ENCODE assay signal across 8 mouse cellular contexts in genomic region chr7:38228329-38228728, GRCm38 (mm10). TPM values are rescaled to one million over a fixed set of nuclear protein-coding genes. Genes with fewer than 3 reads are reported as not detected.
A peak's percentile ranks its signal among the peaks of the same experiment; 100 is the strongest.
DNase-seq lines count a peak whose midpoint lies in the region; ATAC-seq and TF ChIP-seq lines count a peak whose summit lies in the region.

No protein-coding gene starts in this region.

- H3K4me3 ChIP-seq in lung, embryonic 14.5 days (ENCODE audit: low read depth, low read length), result peak overlapping the region; percentile 60
- peak overlapping the region; percentile 52 for H3K4me3 ChIP-seq in forebrain, embryonic 11.5 days (ENCODE audit: low read depth, low read length)
- H3K4me3 ChIP-seq in limb, embryonic 11.5 days (ENCODE audit: low read depth, low read length), result peak overlapping the region; percentile 47
- H3K4me3 ChIP-seq in olfactory bulb, adult 2 months (ENCODE audit: insufficient read depth, low read depth, low read length), result peak overlapping the region; percentile 49; the same call in 1 of the 2 replicates

- no peaks in the 10 kb centered on the region for H3K9me3 ChIP-seq in lung, embryonic 14.5 days (ENCODE audit: low read depth, low read length)
- H3K9me3 ChIP-seq in forebrain, embryonic 11.5 days (ENCODE audit: control insufficient read depth, low read length), result no peaks in the 10 kb centered on the region
- no peaks in the 10 kb centered on the region for H3K9me3 ChIP-seq in limb, embryonic 11.5 days (ENCODE audit: control insufficient read depth, low read length)

- peak overlapping the region; percentile 73 for H3K4me2 ChIP-seq in lung, embryonic 14.5 days
- H3K4me2 ChIP-seq in forebrain, embryonic 11.5 days (ENCODE audit: low read depth, low read length, severe bottlenecking), result peak overlapping the region; percentile 83
- peak overlapping the region; percentile 61 for H3K4me2 ChIP-seq in limb, embryonic 11.5 days (ENCODE audit: low read depth, severe bottlenecking)

- ATAC-seq in lung, embryonic 14.5 days (ENCODE audit: insufficient read depth), result no peak
- ATAC-seq in forebrain, embryonic 11.5 days (replicated peaks; ENCODE audit: low FRiP score), result no peak
- ATAC-seq in limb, embryonic 11.5 days (ENCODE audit: insufficient number of reproducible peaks, low FRiP score, low TSS enrichment, low read depth), result no peak

- no peak for TF ChIP-seq POLR2A in olfactory bulb, adult 2 months (IDR thresholded peaks at IDR 0.05; ENCODE audit: insufficient read depth, low read depth, low read length)

- H3K27ac ChIP-seq in lung, embryonic 14.5 days (ENCODE audit: low read depth), result no peak overlapping the region
- no peak overlapping the region for H3K27ac ChIP-seq in forebrain, embryonic 11.5 days (ENCODE audit: low read depth, low read length)
- H3K27ac ChIP-seq in limb, embryonic 11.5 days (replicated peaks; ENCODE audit: low read depth, low read length), result no peak overlapping the region
- no peak overlapping the region for H3K27ac ChIP-seq in olfactory bulb, adult 2 months (ENCODE audit: insufficient read depth, low read depth, low read length)

- 0 out of 2 replicates have a peak, but pooled peaks cover 3% of the 10 kb centered on the region for H3K27me3 ChIP-seq in lung, embryonic 14.5 days (ENCODE audit: insufficient read depth, low read length)
- no peaks in the 10 kb centered on the region for H3K27me3 ChIP-seq in forebrain, embryonic 11.5 days (ENCODE audit: control insufficient read depth, insufficient read depth, low read length)
- H3K27me3 ChIP-seq in limb, embryonic 11.5 days (ENCODE audit: control insufficient read depth, insufficient read depth, low read length), result 0 out of 2 replicates have a peak, but pooled peaks cover 2% of the 10 kb centered on the region

- no peaks in the 10 kb centered on the region for H3K36me3 ChIP-seq in lung, embryonic 14.5 days (ENCODE audit: insufficient read depth)
- H3K36me3 ChIP-seq in forebrain, embryonic 11.5 days (ENCODE audit: control insufficient read depth, insufficient read depth, low read length), result no peaks in the 10 kb centered on the region
- no peaks in the 10 kb centered on the region for H3K36me3 ChIP-seq in limb, embryonic 11.5 days (ENCODE audit: control insufficient read depth, insufficient read depth, low read length)

- peak overlapping the region; percentile 64 for H3K9ac ChIP-seq in lung, embryonic 14.5 days
- peak overlapping the region; percentile 56 for H3K9ac ChIP-seq in forebrain, embryonic 11.5 days (ENCODE audit: low read length)
- no peak overlapping the region for H3K9ac ChIP-seq in limb, embryonic 11.5 days (ENCODE audit: low read length)

- H3K4me1 ChIP-seq in lung, embryonic 14.5 days (ENCODE audit: insufficient read depth), result 0 out of 2 replicates have a peak, but pooled peaks cover 2% of the 10 kb centered on the region
- H3K4me1 ChIP-seq in forebrain, embryonic 11.5 days (replicated peaks; ENCODE audit: control insufficient read depth, insufficient read depth, low read length), result 0 out of 2 replicates have a peak, but pooled peaks cover 3% of the 10 kb centered on the region
- 0 out of 2 replicates have a peak, but pooled peaks cover 4% of the 10 kb centered on the region for H3K4me1 ChIP-seq in limb, embryonic 11.5 days (ENCODE audit: control insufficient read depth, insufficient read depth, low read length)
- peaks cover 19% of the 10 kb centered on the region for H3K4me1 ChIP-seq in olfactory bulb, adult 2 months (ENCODE audit: control insufficient read depth, insufficient read depth, low read length)

- DNase-seq in lung, embryonic 14.5 days, result no peak
- no peak for DNase-seq in lung, postnatal 25 days (ENCODE audit: low spot score)
- DNase-seq in forebrain, embryonic 11.5 days (ENCODE audit: low spot score), result no peak
- DNase-seq in limb, embryonic 11.5 days (ENCODE audit: low spot score), result no peak
- no peak for DNase-seq in adrenal gland, postnatal 36 days
- DNase-seq in spleen, adult 18-20 months, result no peak
- DNase-seq in right cerebral cortex, adult 18-20 months, result no peak

- no peak for TF ChIP-seq CTCF in lung, embryonic 14.5 days (IDR thresholded peaks at IDR 0.05; ENCODE audit: low read depth)
- TF ChIP-seq CTCF in olfactory bulb, adult 2 months (IDR thresholded peaks at IDR 0.05; ENCODE audit: insufficient read depth, low read depth, low read length), result no peak

- 22% methylated on average over 8 of the region's 8 CpGs for WGBS in lung, embryonic 14.5 days
- WGBS in forebrain, embryonic 11.5 days, result 28% methylated on average over 8 of the region's 8 CpGs
- WGBS in limb, embryonic 11.5 days, result 17% methylated on average over 8 of the region's 8 CpGs
- WGBS in olfactory bulb, adult 2 months, result 37% methylated on average over 8 of the region's 8 CpGs

RNA-seq across cellular contexts. Expression of gene Plekhf1, which starts 0.5 kb away (rescaled TPM):
- 4.5 and 4.7 TPM in 2 replicates for polyA plus RNA-seq in lung, embryonic 14.5 days (2014; fragmentation: Nextera tagmentation; extraction: Ambion mirVana)
- polyA plus RNA-seq in forebrain, embryonic 11.5 days (2014; fragmentation: Nextera tagmentation; extraction: Ambion mirVana), result 1.4 and 1.6 TPM in 2 replicates
- polyA plus RNA-seq in limb, embryonic 11.5 days (2014; fragmentation: Nextera tagmentation; extraction: Ambion mirVana), result 4.1 and 4.2 TPM in 2 replicates
- not detected in 2 replicates for polyA plus RNA-seq in olfactory bulb, adult 2 months (2012; ENCODE audit: insufficient read depth, insufficient read length, low replicate concordance, missing spikeins)
- total RNA-seq in adrenal gland, postnatal 36 days (2021), result 1 to 10 TPM; 2.6 to 4.2 TPM

RNA-seq across cellular contexts. Expression of gene Pop4, which starts 42.9 kb away (rescaled TPM):
- 70.0 and 72.2 TPM in 2 replicates for polyA plus RNA-seq in lung, embryonic 14.5 days (2014; fragmentation: Nextera tagmentation; extraction: Ambion mirVana)
- 101 and 105 TPM in 2 replicates for polyA plus RNA-seq in forebrain, embryonic 11.5 days (2014; fragmentation: Nextera tagmentation; extraction: Ambion mirVana)
- 96.3 and 98.0 TPM in 2 replicates for polyA plus RNA-seq in limb, embryonic 11.5 days (2014; fragmentation: Nextera tagmentation; extraction: Ambion mirVana)
- polyA plus RNA-seq in olfactory bulb, adult 2 months (2012; ENCODE audit: insufficient read depth, insufficient read length, low replicate concordance, missing spikeins), result not detected in 2 replicates
- total RNA-seq in adrenal gland, postnatal 36 days (2021), result 10 to 100 TPM; 29.3 to 53.6 TPM

RNA-seq across cellular contexts. Expression of gene 1600014C10Rik, which starts 45.3 kb away (rescaled TPM):
- polyA plus RNA-seq in lung, embryonic 14.5 days (2014; fragmentation: Nextera tagmentation; extraction: Ambion mirVana), result 15.0 and 15.1 TPM in 2 replicates
- 12.7 and 13.9 TPM in 2 replicates for polyA plus RNA-seq in forebrain, embryonic 11.5 days (2014; fragmentation: Nextera tagmentation; extraction: Ambion mirVana)
- polyA plus RNA-seq in limb, embryonic 11.5 days (2014; fragmentation: Nextera tagmentation; extraction: Ambion mirVana), result 14.0 and 14.4 TPM in 2 replicates
- not detected in 2 replicates for polyA plus RNA-seq in olfactory bulb, adult 2 months (2012; ENCODE audit: insufficient read depth, insufficient read length, low replicate concordance, missing spikeins)
- 10 to 100 TPM; 34.2 to 43.7 TPM for total RNA-seq in adrenal gland, postnatal 36 days (2021)

Comparison
In these comparisons a context has a peak if more than half of its experiments do, and no peak if none do; other contexts are left out.
1. RNA of gene Pop4, which starts 42.9 kb away (polyA plus RNA-seq): 101 to 105 TPM in forebrain, embryonic 11.5 days, 96.3 to 98.0 TPM in limb, embryonic 11.5 days and 70.0 to 72.2 TPM in lung, embryonic 14.5 days; not detected in olfactory bulb, adult 2 months; every median in the first group is over 10 times any median in the second.
2. Peak in every context shown above with its lines, with median percentiles within 50 percentile points of each other: H3K4me2 ChIP-seq and H3K4me3 ChIP-seq.